Mouse (Mus musculus): Measurements from ENCODE around the gene Ube2k.

DNA sequence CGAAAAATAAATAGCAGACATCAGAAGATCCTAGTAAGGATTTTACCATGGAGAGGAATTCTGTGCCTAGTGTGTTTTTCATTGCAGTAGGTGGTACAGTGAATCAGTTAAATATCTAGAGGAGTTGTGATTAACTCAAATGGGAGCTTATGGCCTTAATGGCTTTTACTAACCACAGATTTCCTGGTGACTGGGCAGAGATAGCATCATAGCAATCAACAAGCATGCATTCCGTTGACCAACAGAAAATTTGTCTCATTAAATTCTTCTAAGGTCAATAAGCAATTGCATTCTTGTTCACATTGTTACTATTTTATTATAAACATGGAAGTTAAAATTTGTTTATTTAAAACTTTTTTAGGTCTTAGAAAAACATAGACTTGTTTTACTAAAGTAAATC is 28.5 kb downstream of the Ube2k start:
- TF ChIP-seq POLR2A (IDR thresholded peaks at IDR 0.05; ENCODE audit: borderline replicate concordance, extremely low read depth, insufficient read depth, insufficient read length, poor library complexity, severe bottlenecking): no peak
- TF ChIP-seq CTCF (IDR thresholded peaks at IDR 0.05; ENCODE audit: borderline replicate concordance, extremely low read depth, insufficient read depth, insufficient read length): no peak

Measured in brain, embryonic 14.5 days (tissue).